Mouse (Mus musculus) lung, postnatal 0 days (tissue): Measurements from ENCODE around the gene Dagla. TPM values are rescaled to one million over a fixed set of nuclear protein-coding genes. Genes with fewer than 3 reads are reported as not detected.

Experiments
- ATAC-seq: fragments of 200-750 bp; cut with Nextera tagmentation; 2 replicates; pipeline ENCODE4 v1.8.0; 2017; ENCODE audit warnings: moderate library complexity
- DNase-seq: peaks from one replicate; pipeline ENCODE4 v3.0.0-alpha.2; 2016; ENCODE audit warnings: low spot score
- H3K27ac ChIP-seq: fragments of 300-500 bp; sonication (generic); 2 replicates; pipeline ENCODE4 v1.5.1; 2014; ENCODE audit warnings: antibody characterized with exemption, mild to moderate bottlenecking, low read length, mixed read lengths
- H3K27me3 ChIP-seq: fragments of 300-500 bp; sonication (generic); replicated peaks from 2 replicates; pipeline ENCODE4 v1.6.1; 2014; ENCODE audit warnings: low read length, mixed read lengths; ENCODE audit not compliant: insufficient read depth
- H3K36me3 ChIP-seq: fragments of 300-500 bp; sonication (generic); 2 replicates; pipeline ENCODE4 v1.6.1; 2014; ENCODE audit warnings: low read length, mixed read lengths; ENCODE audit not compliant: insufficient read depth
- H3K4me1 ChIP-seq: fragments of 300-500 bp; sonication (generic); 2 replicates; pipeline ENCODE4 v1.6.1; 2014; ENCODE audit warnings: antibody characterized with exemption, low read depth, low read length, mixed read lengths; ENCODE audit not compliant: insufficient read depth
- H3K4me2 ChIP-seq: fragments of 300-500 bp; sonication (generic); replicated peaks from 2 replicates; pipeline ENCODE4 v1.6.1; 2014; ENCODE audit warnings: low read depth, mild to moderate bottlenecking, low read length, moderate library complexity, mixed read lengths
- H3K4me3 ChIP-seq: fragments of 300-500 bp; sonication (generic); 2 replicates; pipeline ENCODE4 v1.5.1; 2014; ENCODE audit warnings: low read depth, low read length
- H3K9ac ChIP-seq: fragments of 300-500 bp; sonication (generic); replicated peaks from 2 replicates; pipeline ENCODE4 v1.6.1; 2014; ENCODE audit warnings: low read depth, mild to moderate bottlenecking
- H3K9me3 ChIP-seq: fragments of 300-500 bp; sonication (generic); 2 replicates; pipeline ENCODE4 v1.6.1; 2016; ENCODE audit warnings: low read length, mixed read lengths
- CTCF ChIP-seq: IDR thresholded peaks from 2 replicates; pipeline ENCODE4 v1.5.1; 2016; ENCODE audit warnings: antibody characterized with exemption, mild to moderate bottlenecking
- EP300 ChIP-seq: IDR thresholded peaks from 2 replicates; pipeline ENCODE4 v1.6.1; 2016; ENCODE audit warnings: antibody characterized with exemption, mild to moderate bottlenecking, control low read depth
- WGBS: fragments of 180-500 bp; shearing (Covaris S2); extraction: QIAGEN DNeasy Blood & Tissue Kit; methylation state at CpG from one replicate; pipeline ENCODE4 v1.1.7; 2014; 5-methylcytosine and 5-hydroxymethylcytosine counted together
- polyA plus RNA-seq: library from polyadenylated mRNA; unstranded; fragments of >200 nt; fragmentation: Nextera tagmentation; extraction: Ambion mirVana; gene quantifications from 2 replicates; pipeline ENCODE4 v1.2.1, GENCODE M21; 2015

Dagla gene
- polyA plus RNA-seq, 1 experiment from 2014 or later: 1.2 TPM

GRCm38 (mm10) chr19:10290153-10290945 is 14.3 kb downstream of the Dagla start:
- H3K27me3 ChIP-seq: no peaks in the 10 kb centered on the region
- ATAC-seq: peak; percentile 27
- DNase-seq: peak; percentile 59
- H3K4me1 ChIP-seq: peaks cover 40% of the 10 kb centered on the region
- no peak overlapping the region for H3K4me3 ChIP-seq
- peak overlapping the region; percentile 52 for H3K27ac ChIP-seq
- no peaks in the 10 kb centered on the region for H3K36me3 ChIP-seq
- 44% methylated on average over 16 of the region's 16 CpGs for WGBS
- H3K9me3 ChIP-seq: no peaks in the 10 kb centered on the region
- H3K4me2 ChIP-seq: no peak overlapping the region
- no peak overlapping the region for H3K9ac ChIP-seq
- TF ChIP-seq CTCF (0 out of 2 replicates have a peak, but pooled peaks have one; percentile 15), EP300 (no peak)

GRCm38 (mm10) chr19:10289609-10290150 is 15.0 kb downstream of the Dagla start:
- peaks cover 33% of the 10 kb centered on the region for H3K4me1 ChIP-seq
- no peak overlapping the region for H3K9ac ChIP-seq
- no peak overlapping the region for H3K4me2 ChIP-seq
- H3K27me3 ChIP-seq: no peaks in the 10 kb centered on the region
- TF ChIP-seq EP300 (no peak), CTCF (no peak)
- ATAC-seq (no peak), DNase-seq (peak; percentile 41)
- H3K36me3 ChIP-seq: no peaks in the 10 kb centered on the region
- H3K27ac ChIP-seq: peak overlapping the region; percentile 52
- H3K4me3 ChIP-seq: no peak overlapping the region
- H3K9me3 ChIP-seq: no peaks in the 10 kb centered on the region
- WGBS: 48% methylated on average over 4 of the region's 4 CpGs

- Histone ChIP-seq H3K4me1 (peaks cover 24% of the 10 kb centered on the region), H3K4me3 (no peak overlapping the region), H3K27me3 (no peaks in the 10 kb centered on the region), H3K27ac (no peak overlapping the region), H3K36me3 (no peaks in the 10 kb centered on the region), H3K9me3 (no peaks in the 10 kb centered on the region), H3K4me2 (no peak overlapping the region), H3K9ac (no peak overlapping the region)
- no peak for DNase-seq
- ATAC-seq: no peak
- TF ChIP-seq EP300: no peak
- no peak for TF ChIP-seq CTCF
- WGBS: 78% methylated on average over 8 of the region's 8 CpGs
These were observed 16.3 kb downstream of the Dagla start for GRCm38 (mm10) chr19:10288125-10289040.

- Histone ChIP-seq H3K4me2 (no peak overlapping the region), H3K4me3 (no peak overlapping the region), H3K9me3 (no peaks in the 10 kb centered on the region), H3K27ac (peak overlapping the region; percentile 55; the same call in 1 of the 2 replicates), H3K27me3 (no peaks in the 10 kb centered on the region), H3K9ac (no peak overlapping the region), H3K36me3 (no peaks in the 10 kb centered on the region), H3K4me1 (peaks cover 19% of the 10 kb centered on the region)
- WGBS: 49% methylated on average over 10 of the region's 10 CpGs
- DNase-seq (peak; percentile 80), ATAC-seq (peak; percentile 86)
- TF ChIP-seq CTCF (peak; percentile 53), EP300 (peak; percentile 42; the same call in 1 of the 2 replicates)
These were observed 18.2 kb downstream of the Dagla start for GRCm38 (mm10) chr19:10286458-10286872.

GRCm38 (mm10) chr19:10280771-10281540 is 23.7 kb downstream of the Dagla start:
- no peak overlapping the region for H3K4me2 ChIP-seq
- TF ChIP-seq EP300 (no peak), CTCF (no peak)
- H3K27me3 ChIP-seq: no peaks in the 10 kb centered on the region
- peaks cover 11% of the 10 kb centered on the region for H3K4me1 ChIP-seq
- no peaks in the 10 kb centered on the region for H3K36me3 ChIP-seq
- no peak overlapping the region; the same call in 1 of the 2 replicates for H3K9ac ChIP-seq
- H3K27ac ChIP-seq: no peak overlapping the region
- no peaks in the 10 kb centered on the region for H3K9me3 ChIP-seq
- DNase-seq (no peak), ATAC-seq (no peak)
- H3K4me3 ChIP-seq: no peak overlapping the region
- WGBS: 66% methylated on average over 14 of the region's 14 CpGs
